Comparison of ENCODE assay signal across 8 mouse cellular contexts in the genomic region with DNA sequence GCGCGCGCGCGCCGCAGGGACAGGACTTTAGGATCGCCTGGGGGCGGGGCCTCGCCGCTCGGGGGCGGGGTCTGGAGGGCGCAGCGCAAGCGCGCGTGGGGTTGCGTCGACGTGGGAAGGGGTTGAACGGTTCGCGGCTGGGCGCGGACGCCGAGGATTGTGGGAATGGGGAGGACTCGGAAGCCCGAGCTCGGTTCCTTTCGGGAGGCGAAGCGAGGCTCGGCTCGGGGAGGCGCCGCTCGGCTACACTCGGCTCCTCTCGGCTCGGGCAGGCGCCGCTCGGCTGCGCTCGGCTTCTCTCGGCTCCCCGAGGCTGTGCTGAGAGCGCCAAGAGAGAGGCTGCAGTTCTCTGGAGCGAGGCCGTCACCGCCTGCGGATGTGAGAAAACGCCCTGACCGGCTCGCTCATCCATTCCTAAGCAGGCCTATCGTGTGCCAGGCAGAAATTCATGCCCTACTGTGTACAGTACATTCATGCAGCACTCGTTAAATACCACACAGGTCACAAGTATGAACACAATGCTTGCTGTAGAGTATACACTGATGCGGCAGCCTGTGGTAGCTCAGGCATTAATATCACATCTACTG. TPM values are rescaled to one million over a fixed set of nuclear protein-coding genes. Genes with fewer than 3 reads are reported as not detected.
A peak's percentile ranks its signal among the peaks of the same experiment; 100 is the strongest.
DNase-seq lines count a peak whose midpoint lies in the region; ATAC-seq lines count a peak whose summit lies in the region.

A gene (minus strand): TSS at position 30 of the 587 bp plus-strand sequence.

- peak within 1 kb of the TSS; percentile 96 for H3K9ac ChIP-seq in hindbrain, embryonic 12.5 days

- H3K27me3 ChIP-seq in hindbrain, embryonic 12.5 days: no peaks in the 10 kb centered on the region

- H3K4me1 ChIP-seq in hindbrain, embryonic 12.5 days: peaks cover 38% of the 10 kb centered on the region

- 2% methylated on average over 33 of the region's 59 CpGs for WGBS in hindbrain, embryonic 12.5 days

- peak within 1 kb of the TSS; percentile 90 for H3K27ac ChIP-seq in hindbrain, embryonic 12.5 days

- DNase-seq in NIH3T3 (ENCODE audit: low read depth): peak; percentile 100
- peak; percentile 100 for DNase-seq in cerebellum, postnatal 10 days
- DNase-seq in frontal cortex, postnatal 10 days (ENCODE audit: low spot score in 2 of 2): peak; percentile 99 to 100
- DNase-seq in layer of hippocampus, postnatal 14 days (ENCODE audit: low spot score in 2 of 2): peak; percentile 99 to 100
- peak; percentile 100 for DNase-seq in lung, postnatal 14 days
- peak; percentile 96 for DNase-seq in retina, adult 2 months (ENCODE audit: low read depth, low spot score)
- DNase-seq in thymus, postnatal 36 days: peak; percentile 100

- no peaks in the 10 kb centered on the region for H3K9me3 ChIP-seq in hindbrain, embryonic 12.5 days (replicated peaks)

- peak within 1 kb of the TSS; percentile 94 for H3K4me3 ChIP-seq in hindbrain, embryonic 12.5 days

- peaks cover 5% of the 10 kb centered on the region; the same call in 1 of the 2 replicates for H3K36me3 ChIP-seq in hindbrain, embryonic 12.5 days

- ATAC-seq in hindbrain, embryonic 12.5 days (ENCODE audit: low FRiP score): peak; percentile 96

- H3K4me2 ChIP-seq in hindbrain, embryonic 12.5 days (replicated peaks): peak within 1 kb of the TSS; percentile 98

RNA-seq across cellular contexts. Expression of the gene that starts here (rescaled TPM):
- 75.2 and 76.3 TPM in 2 replicates for polyA plus RNA-seq in hindbrain, embryonic 12.5 days (2016; fragmentation: Nextera tagmentation; extraction: Ambion mirVana)
- 100 to 1,000 TPM; 120 to 121 TPM for total RNA-seq in layer of hippocampus, postnatal 14 days (2021)

Comparison
In these comparisons a context has a peak if more than half of its experiments do, and no peak if none do; other contexts are left out.
1. Peak in every context shown above with its lines: DNase-seq, ATAC-seq, H3K4me3 ChIP-seq and H3K27ac ChIP-seq.